Mouse (Mus musculus) MN1 (cell line): Measurements from ENCODE around the gene Fgfr1op2.

Experiments
- DNase-seq: peaks from one replicate; pipeline ENCODE4 v3.0.0-alpha.2; 2016; ENCODE audit warnings: low spot score

Gene Fgfr1op2

GRCm38 (mm10) chr6:146642276-146643183, 65.5 kb downstream of the Fgfr1op2 start, which contains the start of the genes Med21 and Tm7sf3:
Gene Med21 (plus strand): TSS chr6:146642547.
Gene Tm7sf3 (minus strand): TSS chr6:146642824.
- DNase-seq: peak; percentile 98

- peak; percentile 59 for DNase-seq
These were observed 66.2 kb downstream of the Fgfr1op2 start for GRCm38 (mm10) chr6:146643184-146643570.
